Mouse (Mus musculus) stomach, embryonic 14.5 days (tissue): ENCODE measurements around the gene Fcnb. TPM values are rescaled to one million over a fixed set of nuclear protein-coding genes. Genes with fewer than 3 reads are reported as not detected.

ENCODE experiments used
- ATAC-seq: fragments of 200-750 bp; cut with Nextera tagmentation; 2 replicates; pipeline ENCODE4 v1.8.0; 2017; ENCODE audit warnings: low read depth, moderate TSS enrichment; ENCODE audit not compliant: insufficient number of reproducible peaks, insufficient read depth, low FRiP score
- H3K27ac ChIP-seq: fragments of 300-500 bp; sonication (generic); 2 replicates; pipeline ENCODE4 v1.5.1; 2014; ENCODE audit warnings: mild to moderate bottlenecking, low read length, moderate library complexity, mixed read lengths
- H3K27me3 ChIP-seq: fragments of 300-500 bp; sonication (generic); 2 replicates; pipeline ENCODE4 v1.6.1; 2014; ENCODE audit warnings: low read length, control low read depth, mixed read lengths; ENCODE audit not compliant: control insufficient read depth, insufficient read depth
- H3K36me3 ChIP-seq: fragments of 300-500 bp; sonication (generic); 2 replicates; pipeline ENCODE4 v1.6.1; 2014; ENCODE audit warnings: mild to moderate bottlenecking, control low read depth, low read length, moderate library complexity, mixed read lengths; ENCODE audit not compliant: control insufficient read depth, insufficient read depth
- H3K4me1 ChIP-seq: fragments of 300-500 bp; sonication (generic); 2 replicates; pipeline ENCODE4 v1.6.1; 2014; ENCODE audit warnings: low read length, control low read depth, mixed read lengths; ENCODE audit not compliant: control insufficient read depth, insufficient read depth
- H3K4me2 ChIP-seq: fragments of 300-500 bp; sonication (generic); replicated peaks from 2 replicates; pipeline ENCODE4 v1.6.1; 2014; ENCODE audit warnings: low read depth, low read length, control low read depth
- H3K4me3 ChIP-seq: fragments of 300-500 bp; sonication (generic); 2 replicates; pipeline ENCODE4 v1.5.1; 2014; ENCODE audit warnings: low read depth, low read length, control low read depth
- H3K9ac ChIP-seq: fragments of 300-500 bp; sonication (generic); replicated peaks from 2 replicates; pipeline ENCODE4 v1.6.1; 2014; ENCODE audit warnings: low read depth, mild to moderate bottlenecking, control low read depth, low read length, moderate library complexity, mixed read lengths
- H3K9me3 ChIP-seq: fragments of 300-500 bp; sonication (generic); 2 replicates; pipeline ENCODE4 v1.6.1; 2016; ENCODE audit warnings: low read depth, low read length, control low read depth; ENCODE audit not compliant: control insufficient read depth
- WGBS: fragments of 180-500 bp; shearing (Covaris S2); extraction: QIAGEN DNeasy Blood & Tissue Kit; methylation state at CpG from one replicate; pipeline ENCODE4 v1.1.7; 2014; 5-methylcytosine and 5-hydroxymethylcytosine counted together
- polyA plus RNA-seq: library from polyadenylated mRNA; unstranded; fragments of >200 nt; fragmentation: Nextera tagmentation; extraction: Ambion mirVana; gene quantifications from 2 replicates; pipeline ENCODE4 v1.2.1, GENCODE M21; 2014

The Fcnb gene
- polyA plus RNA-seq, 1 experiment from 2014 or later, result 0.71 TPM

DNA sequence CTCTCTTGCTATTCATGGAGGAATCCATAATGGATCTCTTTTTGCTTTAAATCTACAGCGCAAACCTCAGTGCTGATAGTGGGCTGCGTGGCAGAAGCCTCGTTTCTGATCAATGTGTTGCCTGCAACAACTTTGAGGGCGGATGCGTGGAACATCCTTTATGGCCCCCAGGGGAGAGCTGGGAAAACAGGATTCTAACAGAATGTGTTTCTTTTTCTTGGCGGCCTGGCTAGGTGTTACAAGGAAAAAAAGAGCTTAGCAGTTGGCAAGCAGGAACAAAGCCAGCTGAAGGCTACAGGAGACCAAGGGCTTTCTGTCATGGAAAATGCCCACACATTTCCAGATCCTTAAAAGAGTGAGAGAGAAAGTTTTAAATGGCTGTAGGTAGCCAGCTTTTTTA is 17.5 kb downstream of the Fcnb start:
- ATAC-seq, result no peak
- 72% methylated on average over 6 of the region's 6 CpGs for WGBS
- Histone ChIP-seq H3K4me3 (no peak overlapping the region), H3K36me3 (no peaks in the 10 kb centered on the region), H3K9ac (no peak overlapping the region), H3K4me1 (no peaks in the 10 kb centered on the region), H3K27ac (no peak overlapping the region), H3K27me3 (no peaks in the 10 kb centered on the region), H3K9me3 (no peaks in the 10 kb centered on the region), H3K4me2 (no peak overlapping the region)

DNA sequence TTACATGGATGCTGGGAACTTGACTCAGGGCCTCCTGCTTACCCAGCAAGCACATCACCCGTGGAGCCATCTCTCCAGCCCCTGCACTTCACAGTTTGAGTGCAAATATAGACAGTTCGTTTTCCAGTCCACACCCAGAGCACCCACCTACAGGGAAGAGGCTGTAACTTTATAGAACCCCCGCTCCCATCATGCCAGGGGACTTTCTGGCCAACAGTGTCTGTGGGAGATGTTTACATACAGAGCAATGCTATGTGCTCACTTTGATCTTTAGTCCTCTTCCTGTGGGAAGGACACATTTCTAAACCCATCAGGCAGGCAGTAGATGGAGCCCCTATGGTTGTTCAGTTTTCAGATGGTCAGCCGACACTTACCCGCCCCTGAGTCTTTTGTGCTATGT is 18.0 kb downstream of the Fcnb start:
- no peak overlapping the region for H3K4me2 ChIP-seq
- no peaks in the 10 kb centered on the region for H3K4me1 ChIP-seq
- no peak overlapping the region for H3K9ac ChIP-seq
- ATAC-seq, result no peak
- no peak overlapping the region for H3K4me3 ChIP-seq
- no peaks in the 10 kb centered on the region for H3K36me3 ChIP-seq
- no peak overlapping the region for H3K27ac ChIP-seq
- H3K27me3 ChIP-seq, result no peaks in the 10 kb centered on the region
- WGBS, result 69% methylated on average over 5 of the region's 5 CpGs
- no peaks in the 10 kb centered on the region for H3K9me3 ChIP-seq

DNA sequence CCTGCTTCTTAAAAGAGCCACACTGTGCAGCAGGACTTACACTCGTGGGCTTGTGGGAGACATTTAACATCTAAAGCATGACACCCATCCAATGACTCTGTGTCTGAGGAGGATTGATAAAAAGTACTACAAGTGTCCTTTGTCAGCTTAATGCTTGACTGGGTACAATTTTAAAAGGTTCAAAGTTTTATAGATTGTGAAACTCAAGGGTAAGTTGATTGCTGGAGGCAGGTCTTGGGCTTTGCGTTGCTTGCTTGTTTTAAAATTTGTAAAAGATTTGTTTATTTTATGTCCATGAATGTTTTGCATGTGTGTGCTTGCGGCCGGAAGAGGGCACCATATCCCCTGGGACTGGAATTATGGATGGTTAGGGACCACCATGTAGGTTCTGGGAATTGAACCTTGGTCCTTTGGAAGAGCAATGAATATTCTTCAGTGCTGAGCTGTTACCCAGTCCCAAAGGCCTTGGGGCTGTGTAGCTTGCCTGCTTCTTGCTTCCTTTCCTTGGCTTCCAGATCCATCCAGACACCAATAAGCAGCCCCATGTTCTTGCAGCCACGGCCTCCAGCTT is 19.5 kb downstream of the Fcnb start:
- H3K4me1 ChIP-seq, result no peaks in the 10 kb centered on the region
- no peaks in the 10 kb centered on the region for H3K36me3 ChIP-seq

DNA sequence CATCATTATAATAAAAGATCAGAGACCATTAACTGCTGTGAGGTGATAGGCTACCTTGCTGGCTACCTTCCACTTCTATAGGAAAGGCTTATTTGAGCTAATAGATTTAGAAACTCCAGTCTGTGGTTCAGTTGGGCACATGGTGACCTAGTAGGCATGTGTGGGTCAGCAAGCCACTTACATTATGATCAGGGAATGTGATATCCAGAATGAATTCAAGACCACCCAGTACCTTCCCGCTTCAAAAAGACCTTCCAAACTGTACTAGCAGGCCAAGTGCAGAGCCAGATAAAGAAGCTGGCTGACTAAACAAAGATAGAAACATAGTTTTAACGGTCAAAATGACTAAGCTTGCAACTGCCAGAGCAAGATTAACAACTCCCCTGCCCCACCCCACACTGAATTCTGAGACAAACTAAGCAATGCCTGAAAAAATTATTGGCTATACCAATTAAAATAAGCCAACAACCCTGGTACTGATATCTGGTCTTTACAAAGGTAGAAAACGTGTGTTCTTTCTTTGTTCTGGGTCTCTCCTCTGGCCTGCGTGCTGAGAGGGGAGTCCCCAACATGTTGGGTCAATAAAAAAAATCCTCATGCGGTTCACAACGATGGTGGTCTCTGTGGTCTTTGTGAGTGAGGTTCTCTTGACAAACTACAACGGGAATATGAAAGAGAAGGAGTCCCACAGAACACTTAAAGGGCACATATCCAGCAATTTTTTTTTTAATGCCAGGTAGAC is 20.2 kb downstream of the Fcnb start:
- WGBS, result 64% methylated on average over 7 of the region's 7 CpGs
- H3K36me3 ChIP-seq, result no peaks in the 10 kb centered on the region
- no peaks in the 10 kb centered on the region for H3K27me3 ChIP-seq
- no peaks in the 10 kb centered on the region for H3K9me3 ChIP-seq
- no peak overlapping the region for H3K4me3 ChIP-seq
- H3K4me2 ChIP-seq, result no peak overlapping the region
- no peak overlapping the region for H3K9ac ChIP-seq
- ATAC-seq, result peak; percentile 49; the same call in 1 of the 2 replicates
- H3K27ac ChIP-seq, result no peak overlapping the region
- H3K4me1 ChIP-seq, result no peaks in the 10 kb centered on the region

More for the DNA sequence above, 19.5 kb downstream of the Fcnb start:
- no peak for ATAC-seq
- Histone ChIP-seq H3K9me3 (no peaks in the 10 kb centered on the region), H3K27me3 (no peaks in the 10 kb centered on the region), H3K4me2 (no peak overlapping the region), H3K9ac (no peak overlapping the region), H3K27ac (no peak overlapping the region), H3K4me3 (no peak overlapping the region)
- 77% methylated on average over 5 of the region's 5 CpGs for WGBS

DNA sequence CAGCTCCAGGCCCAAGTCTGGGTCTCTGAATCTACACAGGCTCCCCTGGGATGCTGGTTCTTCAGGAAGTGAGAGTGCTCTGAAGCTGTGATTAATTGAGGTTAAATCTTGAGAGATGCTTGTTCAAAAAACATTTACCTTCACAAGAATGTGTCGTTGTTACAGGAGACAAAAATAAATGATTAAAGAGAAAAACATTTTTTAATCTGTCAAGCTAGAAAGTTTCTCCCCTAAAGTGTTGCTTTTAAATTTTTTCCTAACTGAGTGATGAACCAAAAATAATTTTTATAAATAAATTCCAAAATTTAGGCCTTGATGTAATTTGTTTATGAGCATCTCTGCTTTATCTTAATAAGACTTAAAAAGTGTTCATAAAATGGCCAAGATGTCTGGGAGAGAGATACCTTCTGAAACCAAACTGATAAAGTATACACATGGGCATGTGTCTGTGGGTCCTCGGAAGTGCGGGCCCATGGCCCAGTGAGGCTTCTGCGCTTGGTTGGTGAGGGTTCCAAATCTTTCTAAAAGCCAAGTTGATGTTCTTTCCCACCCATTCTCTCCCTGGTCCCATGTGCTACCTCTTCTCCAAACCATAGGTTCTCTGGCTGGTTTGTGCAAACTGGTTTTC is 20.9 kb downstream of the Fcnb start:
- no peak for ATAC-seq
- no peaks in the 10 kb centered on the region for H3K9me3 ChIP-seq
- no peaks in the 10 kb centered on the region for H3K36me3 ChIP-seq
- no peak overlapping the region for H3K4me3 ChIP-seq
- H3K4me2 ChIP-seq, result no peak overlapping the region
- no peak overlapping the region for H3K9ac ChIP-seq
- no peak overlapping the region for H3K27ac ChIP-seq
- H3K4me1 ChIP-seq, result no peaks in the 10 kb centered on the region
- 74% methylated on average over 4 of the region's 4 CpGs for WGBS
- H3K27me3 ChIP-seq, result no peaks in the 10 kb centered on the region

DNA sequence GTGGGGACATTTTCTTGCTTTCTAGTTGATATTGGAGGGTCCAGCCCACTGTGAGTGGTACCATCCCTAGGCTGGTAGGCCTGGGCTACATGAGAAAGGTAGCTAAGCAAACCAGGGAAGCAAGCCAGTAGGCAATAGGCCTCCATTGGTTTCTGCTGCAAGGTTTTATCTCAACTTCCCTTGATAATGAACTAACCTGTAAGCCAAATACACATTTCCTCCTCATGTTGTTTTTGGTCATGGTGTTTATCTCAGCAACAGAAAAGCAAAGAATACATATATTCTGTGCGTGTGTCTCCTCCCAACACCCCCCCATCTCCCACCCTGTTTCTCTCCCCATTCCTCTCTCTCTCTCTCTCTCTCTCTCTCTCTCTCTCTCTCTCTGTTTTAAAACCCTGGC is 24.8 kb downstream of the Fcnb start:
- no peak for ATAC-seq
- Histone ChIP-seq H3K27me3 (no peaks in the 10 kb centered on the region), H3K4me1 (no peaks in the 10 kb centered on the region), H3K9ac (no peak overlapping the region), H3K4me2 (no peak overlapping the region), H3K4me3 (no peak overlapping the region), H3K36me3 (no peaks in the 10 kb centered on the region), H3K27ac (no peak overlapping the region), H3K9me3 (no peaks in the 10 kb centered on the region)
- WGBS, result 75% methylated on average over 1 of the region's 1 CpGs

DNA sequence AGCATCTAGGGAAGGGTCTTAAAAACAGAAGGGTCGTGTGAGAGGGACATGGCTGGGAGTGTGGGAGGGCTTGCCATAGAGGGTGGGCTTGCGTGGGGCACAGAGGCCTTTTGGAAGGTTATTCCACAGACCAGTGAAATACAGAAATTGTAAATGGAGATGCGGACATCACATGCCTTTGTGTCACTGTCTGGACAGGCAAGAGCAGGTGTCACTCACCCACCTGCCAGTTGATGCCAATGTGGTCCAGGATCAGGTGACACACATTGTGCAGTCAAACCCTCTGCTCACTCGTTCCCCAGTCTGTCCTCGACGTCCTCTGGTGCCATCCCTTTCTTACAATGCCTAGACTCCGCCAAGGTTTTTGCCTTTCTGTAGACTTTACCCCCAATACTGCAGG is 37.6 kb downstream of the Fcnb start:
- H3K4me1 ChIP-seq, result 0 out of 2 replicates have a peak, but pooled peaks cover 3% of the 10 kb centered on the region
- no peaks in the 10 kb centered on the region for H3K9me3 ChIP-seq
- H3K36me3 ChIP-seq, result no peaks in the 10 kb centered on the region
- no peak overlapping the region for H3K9ac ChIP-seq
- ATAC-seq, result no peak
- H3K27me3 ChIP-seq, result no peaks in the 10 kb centered on the region
- no peak overlapping the region for H3K4me2 ChIP-seq
- H3K4me3 ChIP-seq, result no peak overlapping the region
- H3K27ac ChIP-seq, result no peak overlapping the region
- WGBS, result 81% methylated on average over 7 of the region's 7 CpGs

DNA sequence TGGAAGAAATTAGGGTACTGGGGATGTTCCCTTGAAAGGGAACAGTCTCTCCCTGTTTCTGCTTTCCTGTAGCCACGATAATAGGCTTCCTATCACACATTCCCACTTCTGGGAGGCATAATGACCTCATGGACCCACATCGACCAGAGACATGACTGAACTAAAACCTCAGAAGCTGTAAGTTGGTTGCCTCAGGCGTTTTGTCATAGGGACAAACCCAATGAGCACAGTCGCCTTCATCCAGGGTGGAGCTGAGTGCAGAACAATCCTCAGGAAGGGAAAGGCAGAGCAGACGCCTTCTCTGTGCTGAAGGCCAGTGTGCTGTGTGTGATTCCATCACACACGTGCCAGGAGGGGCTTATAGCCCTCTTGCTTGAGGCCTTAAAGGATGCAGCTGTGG is 38.4 kb downstream of the Fcnb start:
- H3K27me3 ChIP-seq, result no peaks in the 10 kb centered on the region

More for the DNA sequence above, 38.4 kb downstream of the Fcnb start:
- 74% methylated on average over 6 of the region's 6 CpGs for WGBS
- no peak overlapping the region for H3K27ac ChIP-seq
- H3K4me1 ChIP-seq, result 0 out of 2 replicates have a peak, but pooled peaks cover 3% of the 10 kb centered on the region
- no peaks in the 10 kb centered on the region for H3K9me3 ChIP-seq
- no peak for ATAC-seq
- H3K9ac ChIP-seq, result no peak overlapping the region
- H3K36me3 ChIP-seq, result no peaks in the 10 kb centered on the region
- H3K4me2 ChIP-seq, result no peak overlapping the region
- no peak overlapping the region for H3K4me3 ChIP-seq
